Mouse (Mus musculus) spleen, embryonic (tissue): ENCODE results near the gene Angptl6.

Experiments used
- CTCF ChIA-PET: fragments of 350-600 bp; sonication (Branson Sonifier 250); formaldehyde crosslinking; loops from one replicate; lab custom pipeline; 2022; lab: Charles Lee

Angptl6 gene

DNA sequence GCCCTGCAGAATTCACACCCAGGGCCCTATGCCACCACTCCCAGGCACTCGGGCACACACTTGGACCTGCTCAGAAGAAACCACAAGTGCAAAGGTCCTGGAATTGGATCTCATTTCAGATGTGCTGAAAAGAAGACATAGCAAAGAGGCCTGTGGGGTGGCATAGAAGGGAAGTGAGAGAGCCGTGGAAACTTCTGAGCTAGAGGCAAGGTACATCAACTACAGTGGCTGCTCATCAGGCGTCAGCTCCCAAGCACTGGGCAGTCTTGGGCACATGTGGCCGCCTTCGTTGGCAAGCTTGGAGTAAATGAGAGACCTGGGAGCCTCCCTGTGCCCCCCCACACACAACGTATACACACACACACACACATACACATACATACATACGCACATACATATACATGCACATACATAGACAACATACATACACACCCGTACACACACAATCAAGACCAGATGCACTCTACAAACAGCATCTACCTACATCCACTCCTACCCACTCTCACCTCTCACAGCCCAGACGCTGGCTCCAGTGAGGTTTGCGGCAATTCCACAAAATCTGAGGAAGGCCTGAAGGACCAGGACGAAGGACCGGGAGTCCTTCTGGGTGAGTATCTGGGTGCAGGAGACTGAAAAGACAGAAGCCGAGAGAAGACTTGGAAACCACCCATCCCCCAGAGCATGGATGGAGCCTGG lies at the start of gene Angptl6:
Gene Angptl6 (minus strand): TSS at position 631 of the 696 bp plus-strand sequence.
- CTCF ChIA-PET, result no interaction called here

DNA sequence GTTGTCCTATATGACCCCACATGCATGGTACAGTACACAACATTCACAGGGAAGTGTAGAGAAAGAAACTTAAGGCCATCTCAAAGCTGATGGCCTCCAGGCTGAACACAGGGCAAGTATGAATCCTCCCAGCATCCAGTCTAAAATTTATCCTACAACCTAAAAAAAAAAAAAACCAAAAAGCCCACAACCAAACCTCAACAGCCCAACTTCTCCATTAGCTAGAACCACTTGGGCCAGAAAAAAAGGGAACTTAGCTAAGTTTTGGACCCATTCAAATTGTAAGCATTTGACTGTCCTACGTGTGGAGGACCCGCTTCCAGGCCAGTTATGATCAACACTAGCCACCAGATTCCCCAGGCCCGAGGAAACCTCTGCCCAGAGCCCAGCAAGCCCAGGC lies 43.7 kb upstream of the Angptl6 start:
- CTCF ChIA-PET, result no interaction called here

DNA sequence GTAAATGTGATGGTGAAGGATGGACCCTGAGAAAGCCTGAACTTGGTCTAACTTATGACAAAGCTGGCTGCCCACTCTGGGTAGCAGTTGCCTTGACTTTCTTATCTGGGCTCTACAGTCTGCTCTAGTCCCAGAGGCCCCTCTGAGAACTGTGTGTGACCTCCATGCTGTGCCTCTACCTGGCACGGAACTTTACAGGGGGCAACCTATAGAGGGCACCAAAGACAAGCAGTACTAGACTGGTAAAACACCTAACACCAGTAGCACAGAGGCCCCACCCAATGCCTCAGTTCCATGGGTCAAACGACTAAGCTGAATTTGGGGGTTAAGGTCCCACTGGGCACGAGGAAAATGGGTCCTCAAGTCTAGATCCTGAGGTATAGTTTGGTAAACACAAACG lies 36.6 kb upstream of the Angptl6 start:
- CTCF ChIA-PET, result no interaction called here

DNA sequence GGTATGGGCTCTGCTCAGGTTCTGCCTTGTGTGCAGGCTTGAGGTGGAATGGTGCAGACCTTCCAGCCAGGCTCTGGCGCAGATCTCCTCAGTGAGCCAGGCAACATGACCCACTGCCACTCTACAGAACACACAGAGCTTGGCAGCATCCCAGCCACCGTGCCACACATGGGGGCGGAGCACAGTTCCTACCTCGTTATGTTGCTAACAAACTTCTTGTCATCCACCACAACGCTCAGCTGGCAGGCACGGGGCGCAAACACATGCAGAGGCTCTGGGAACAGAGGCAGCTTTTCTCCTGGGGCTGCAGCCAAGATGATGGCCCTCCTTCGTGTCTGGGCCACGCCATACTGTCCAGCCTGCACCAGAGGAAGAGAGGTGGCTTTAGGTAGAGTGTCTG lies 30.4 kb upstream of the Angptl6 start:
- CTCF ChIA-PET, result no interaction called here

DNA sequence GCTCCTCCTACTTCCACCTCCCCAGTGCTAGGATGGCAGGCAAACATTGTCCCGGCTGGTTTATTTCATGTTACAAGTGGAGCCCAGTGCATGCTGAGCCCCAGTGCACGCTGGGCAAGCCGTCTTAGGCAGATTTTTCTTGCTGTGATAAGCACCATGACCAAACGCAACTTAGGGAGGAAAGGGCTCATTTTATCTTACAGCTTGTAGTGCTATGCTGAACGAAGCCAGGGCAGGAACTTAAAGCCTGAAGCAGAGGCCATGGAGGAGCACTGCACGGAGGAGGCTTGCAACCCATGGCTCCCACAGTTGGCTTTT lies 22.6 kb upstream of the Angptl6 start:
- CTCF ChIA-PET, result interaction anchor here (0.6 kb wide), 2 partner anchors 207 to 232 kb away, joined by 4 to 6 read pairs; no protein-coding TSS in a partner anchor

DNA sequence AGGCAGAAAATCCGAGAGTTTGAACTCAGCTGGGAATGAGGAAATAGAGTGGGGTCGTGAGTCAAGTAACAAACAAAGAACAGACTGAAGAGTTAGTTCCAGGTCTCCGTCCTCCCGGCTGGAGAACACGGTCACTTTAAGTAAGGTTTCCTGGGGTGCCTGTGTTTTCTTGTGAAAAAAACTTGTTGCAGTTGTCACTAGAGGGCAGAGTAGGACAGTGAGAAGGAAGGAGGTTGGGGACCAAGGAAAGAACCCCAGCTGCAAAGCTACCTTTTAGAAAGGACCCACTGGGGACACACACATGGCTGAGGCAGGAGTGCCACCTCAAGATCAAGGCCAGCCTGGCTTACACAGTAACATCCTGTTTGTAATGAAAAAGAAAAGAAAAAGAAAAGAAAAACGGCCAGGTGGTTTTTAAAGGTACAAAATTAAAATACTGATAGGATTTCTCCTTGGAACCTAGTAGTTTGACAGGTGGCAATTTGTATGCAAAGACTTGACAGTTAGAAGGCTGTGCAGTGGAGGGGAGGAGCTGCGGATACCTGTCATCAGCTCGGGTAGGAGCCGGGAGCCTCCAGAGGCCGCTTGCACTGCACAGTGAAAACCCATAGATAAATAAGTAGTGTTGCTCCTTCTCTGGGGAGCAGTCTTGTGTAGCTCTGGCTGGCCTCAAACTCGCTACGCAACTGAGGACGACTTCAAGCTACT lies 22.1 kb upstream of the Angptl6 start:
- CTCF ChIA-PET, result interaction anchor here (0.6 to 1.4 kb wide), 2 partner anchors 96 to 232 kb away, joined by 5 to 6 read pairs; no protein-coding TSS in a partner anchor

DNA sequence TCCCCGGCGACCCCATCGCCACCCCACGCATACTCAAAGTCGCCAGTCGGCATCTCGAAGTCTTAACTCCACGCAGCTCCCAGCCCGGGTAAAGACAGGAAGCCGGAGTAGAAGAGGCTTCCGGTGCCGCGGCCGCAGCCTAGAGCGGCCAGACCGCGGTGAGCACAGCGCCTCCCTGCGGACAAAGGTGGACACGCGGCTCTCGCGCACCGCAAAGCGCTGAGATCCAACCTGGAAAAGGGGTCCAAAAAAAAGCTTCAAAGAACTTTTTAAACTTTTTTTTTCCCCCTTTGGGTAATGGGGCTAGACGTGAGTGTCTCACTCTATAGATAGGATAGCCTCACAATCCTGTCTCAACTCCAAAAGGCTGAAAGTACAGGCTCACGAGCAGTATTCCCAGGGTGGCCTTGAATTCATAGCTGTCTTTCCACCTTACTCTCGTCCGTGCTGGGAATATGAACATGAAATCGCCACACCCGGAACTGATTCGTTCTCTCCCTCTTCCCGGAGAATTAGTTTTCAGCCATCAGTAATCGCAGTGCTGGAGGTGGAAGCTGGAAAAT lies 19.1 kb upstream of the Angptl6 start, which contains the start of gene Eif3g:
Gene Eif3g (minus strand): TSS at position 113 of the 563 bp plus-strand sequence.
- CTCF ChIA-PET, result interaction anchor here (0.5 to 2.1 kb wide), 4 partner anchors 12 to 435 kb away, joined by 4 to 9 read pairs (median 6); no protein-coding TSS in a partner anchor

DNA sequence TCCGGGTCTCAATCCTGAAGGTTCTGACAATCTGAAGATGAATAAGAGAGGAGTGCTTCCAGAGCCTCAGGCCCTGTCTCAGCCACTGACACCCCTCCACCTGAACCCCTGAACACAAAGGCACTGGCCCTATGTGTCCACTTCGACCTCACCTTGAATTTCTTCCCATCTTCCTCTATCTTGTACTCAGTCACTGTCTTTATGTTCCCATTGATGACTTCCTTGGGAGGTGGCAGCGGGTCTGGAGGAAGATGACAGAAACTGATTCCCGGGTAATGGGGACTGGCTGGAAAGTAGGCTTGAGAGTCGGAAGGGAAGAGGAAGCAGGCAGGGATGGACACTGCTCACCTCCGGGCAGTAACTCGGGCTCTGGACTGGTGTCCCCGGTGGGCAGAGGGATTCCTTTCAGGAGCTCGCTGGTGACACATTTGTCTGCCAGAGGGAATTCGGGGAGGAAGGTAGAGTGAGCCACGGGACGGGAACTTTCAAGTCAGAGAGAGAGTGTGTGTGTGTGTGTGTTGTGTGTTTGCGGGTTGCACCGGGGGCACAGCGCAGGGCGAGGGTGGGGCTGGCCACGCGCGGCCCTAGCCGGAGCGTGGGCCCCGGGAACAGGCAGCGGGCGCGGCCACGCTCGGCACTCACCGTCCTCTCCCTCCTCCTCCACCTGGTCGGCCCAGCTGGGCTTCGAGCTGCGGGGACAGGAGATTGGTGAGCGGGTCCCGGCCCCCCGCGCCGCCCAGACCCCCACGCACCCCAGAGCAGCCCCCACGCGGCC lies 18.4 kb upstream of the Angptl6 start:
- CTCF ChIA-PET, result interaction anchor here (0.5 to 2.1 kb wide), 4 partner anchors 13 to 435 kb away, joined by 4 to 9 read pairs (median 6); no protein-coding TSS in a partner anchor

DNA sequence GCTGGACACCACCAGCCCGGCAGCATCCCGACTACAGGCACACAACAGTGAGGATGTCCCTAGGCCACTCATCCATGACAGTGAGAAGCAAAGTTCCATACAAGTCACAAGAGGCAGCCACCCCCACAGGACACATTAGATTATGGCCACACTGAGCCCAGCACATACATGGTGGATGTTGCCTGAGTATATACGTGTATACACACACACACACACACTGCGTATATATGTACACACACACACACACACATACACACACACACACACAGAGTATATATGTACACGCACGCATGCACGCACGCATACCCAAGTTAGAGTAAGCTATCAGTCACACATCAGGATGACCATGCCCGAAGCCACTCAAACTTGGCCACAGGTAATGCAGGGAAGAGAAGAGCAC lies 15.9 kb upstream of the Angptl6 start:
- CTCF ChIA-PET, result no interaction called here

DNA sequence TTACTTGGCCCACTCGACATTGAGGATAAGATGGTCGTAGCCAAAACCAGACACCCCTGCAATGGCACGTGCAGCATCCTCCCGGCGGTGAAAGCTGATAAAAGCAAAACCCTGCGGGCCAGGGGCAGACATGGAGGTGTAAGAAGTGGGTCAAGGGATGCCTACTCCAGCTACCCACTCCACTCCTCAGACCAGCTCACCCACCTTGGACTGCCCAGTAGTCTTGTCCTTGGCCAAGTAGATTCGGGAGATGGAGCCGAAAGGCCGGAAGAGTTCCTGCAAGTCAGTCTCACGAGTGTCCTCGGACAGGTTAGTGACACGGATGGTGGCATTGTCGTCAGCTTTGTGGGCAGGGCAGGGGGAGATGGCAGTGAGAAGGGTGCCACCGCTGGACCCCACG lies 15.1 kb upstream of the Angptl6 start:
- CTCF ChIA-PET, result interaction anchor here (0.5 to 0.6 kb wide), 2 partner anchors 104 to 635 kb away, joined by 3 to 4 read pairs; no protein-coding TSS in a partner anchor

DNA sequence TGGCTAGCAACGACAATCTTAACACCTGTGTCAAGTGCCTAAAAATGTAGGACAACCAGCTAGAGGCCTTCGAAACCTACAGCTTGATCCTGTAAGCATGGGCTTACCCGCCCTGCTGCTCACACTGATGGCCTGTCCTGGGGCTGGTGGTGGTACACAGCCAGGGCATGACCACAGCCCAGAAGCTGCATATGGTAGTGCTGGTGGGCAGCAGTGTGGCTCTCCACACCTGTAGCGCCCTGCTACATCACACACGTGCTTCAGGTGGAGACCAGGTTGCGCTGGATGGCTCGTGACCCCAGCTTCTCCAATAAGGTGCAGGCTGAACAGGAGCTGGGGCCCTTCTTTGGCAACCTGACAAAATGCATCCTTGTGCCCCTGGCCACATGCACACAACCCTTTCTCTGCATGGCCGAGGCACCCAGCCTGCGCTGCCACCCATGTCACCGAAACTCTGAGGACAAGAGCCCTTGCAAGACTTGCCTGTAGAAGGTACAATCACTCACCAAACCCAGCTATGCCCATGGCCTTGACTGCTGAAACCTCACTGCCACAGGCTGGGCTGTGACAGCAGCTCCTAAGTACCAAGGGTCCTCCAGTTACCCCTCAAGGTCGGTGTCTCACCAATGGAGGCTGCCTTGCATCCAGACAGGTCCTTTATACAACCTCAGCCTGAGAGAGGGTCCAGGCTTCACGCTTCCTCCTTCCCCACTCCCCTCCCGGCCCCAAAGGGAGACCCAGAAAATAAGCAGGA lies 14.2 kb upstream of the Angptl6 start:
- CTCF ChIA-PET, result interaction anchor here (0.5 kb wide), 1 partner anchor 636 kb away, joined by 3 read pairs; no protein-coding TSS in a partner anchor

DNA sequence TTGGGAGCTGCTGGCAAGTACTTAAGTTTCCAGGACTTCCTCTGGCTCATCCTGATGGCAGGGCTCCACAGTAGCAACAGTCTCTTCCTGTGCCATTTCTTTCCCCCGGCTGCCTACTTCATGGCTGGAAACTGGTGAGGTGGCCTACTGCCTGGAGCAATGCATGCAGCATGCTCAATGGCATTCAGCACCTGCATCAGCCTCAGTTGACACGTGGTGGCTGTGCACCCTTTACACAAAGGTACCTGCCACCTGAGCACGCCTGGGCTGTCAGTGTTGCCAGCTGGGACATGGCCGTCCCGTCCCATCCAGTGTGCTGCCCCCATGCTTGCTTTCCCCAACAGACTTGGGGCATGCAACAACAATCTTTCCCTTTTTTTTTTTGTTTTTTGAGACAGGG lies 13.5 kb upstream of the Angptl6 start:
- CTCF ChIA-PET, result no interaction called here

DNA sequence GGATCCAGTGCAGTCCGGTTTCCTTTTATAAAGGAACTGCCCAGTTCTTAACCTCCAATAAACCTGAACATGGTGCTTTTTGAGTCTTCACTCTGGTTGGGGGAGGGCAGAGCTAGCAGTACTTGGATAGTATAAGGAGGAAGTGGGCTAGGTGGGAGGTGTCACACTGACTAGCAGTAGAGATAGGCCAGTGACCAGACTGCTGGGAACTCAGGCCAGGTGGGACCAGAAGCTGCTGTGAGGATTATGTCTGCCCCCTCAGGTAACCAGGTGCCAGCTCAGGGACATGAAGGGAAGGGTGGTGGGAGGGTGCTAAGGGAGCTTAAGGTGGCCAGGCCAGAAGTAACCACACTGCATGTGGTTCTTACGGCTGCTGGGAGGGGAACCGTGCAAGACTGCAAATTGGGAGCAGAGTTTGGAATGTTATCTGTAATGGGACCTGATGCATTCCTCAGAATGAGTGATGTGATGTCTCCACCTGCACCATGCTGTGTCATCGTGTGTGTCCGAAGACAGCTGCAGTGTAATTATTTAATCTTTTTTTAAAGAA lies 12.7 kb upstream of the Angptl6 start:
- CTCF ChIA-PET, result no interaction called here

DNA sequence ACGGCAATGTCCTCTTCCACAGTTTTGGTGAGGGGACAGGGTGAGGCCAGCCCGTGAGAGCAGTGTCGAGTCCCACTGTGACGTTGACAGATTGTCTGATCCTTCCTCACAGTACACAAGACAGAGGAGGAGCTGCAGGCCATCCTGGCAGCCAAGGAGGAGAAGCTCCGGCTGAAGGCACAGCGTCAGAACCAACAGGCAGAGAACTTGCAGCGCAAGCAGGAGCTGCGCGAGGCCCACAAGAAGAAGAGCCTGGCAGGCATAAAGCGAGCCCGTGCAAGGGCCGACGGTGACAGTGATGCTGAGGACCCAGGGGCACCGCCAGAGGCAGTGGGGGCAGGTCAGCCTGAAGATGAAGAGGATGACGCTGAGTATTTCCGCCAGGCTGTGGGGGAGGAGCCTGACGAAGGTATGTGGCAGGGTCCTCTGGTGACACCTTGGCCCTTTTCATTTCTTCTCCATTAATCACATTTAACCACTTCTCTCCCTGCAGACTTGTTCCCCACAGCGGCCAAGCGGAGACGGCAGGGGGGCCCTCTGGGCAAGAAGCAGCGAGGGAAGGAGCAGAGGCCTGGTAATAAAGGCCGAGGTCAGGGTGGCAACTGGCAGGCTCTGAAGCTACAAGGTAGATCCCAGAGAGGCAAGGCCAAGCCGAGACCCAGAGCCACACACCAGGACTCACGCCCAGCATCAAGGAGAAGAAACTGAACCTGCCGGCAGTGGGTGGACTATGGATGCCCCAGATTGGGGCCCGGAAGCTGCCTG lies 12.0 kb upstream of the Angptl6 start:
- CTCF ChIA-PET, result no interaction called here

DNA sequence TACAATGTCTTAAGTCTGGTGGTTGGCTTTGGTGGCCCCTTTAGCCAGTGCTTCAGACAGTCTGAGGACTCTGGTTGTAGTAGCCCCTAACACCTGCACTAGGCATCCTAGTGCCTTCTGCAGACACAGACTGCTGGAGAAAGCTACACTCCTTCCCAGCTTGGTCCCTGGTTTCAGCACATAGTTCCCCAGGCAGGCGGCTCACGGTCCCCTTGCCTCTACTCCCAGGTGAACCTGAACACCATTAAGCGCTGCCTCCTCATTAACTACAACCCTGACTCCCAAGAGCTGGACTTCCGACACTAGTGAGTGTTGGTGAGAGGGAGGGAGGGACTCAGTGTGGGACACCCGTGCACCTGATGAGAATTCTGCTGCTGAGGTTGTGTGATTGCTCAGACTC lies 10.9 kb upstream of the Angptl6 start:
- CTCF ChIA-PET, result no interaction called here

DNA sequence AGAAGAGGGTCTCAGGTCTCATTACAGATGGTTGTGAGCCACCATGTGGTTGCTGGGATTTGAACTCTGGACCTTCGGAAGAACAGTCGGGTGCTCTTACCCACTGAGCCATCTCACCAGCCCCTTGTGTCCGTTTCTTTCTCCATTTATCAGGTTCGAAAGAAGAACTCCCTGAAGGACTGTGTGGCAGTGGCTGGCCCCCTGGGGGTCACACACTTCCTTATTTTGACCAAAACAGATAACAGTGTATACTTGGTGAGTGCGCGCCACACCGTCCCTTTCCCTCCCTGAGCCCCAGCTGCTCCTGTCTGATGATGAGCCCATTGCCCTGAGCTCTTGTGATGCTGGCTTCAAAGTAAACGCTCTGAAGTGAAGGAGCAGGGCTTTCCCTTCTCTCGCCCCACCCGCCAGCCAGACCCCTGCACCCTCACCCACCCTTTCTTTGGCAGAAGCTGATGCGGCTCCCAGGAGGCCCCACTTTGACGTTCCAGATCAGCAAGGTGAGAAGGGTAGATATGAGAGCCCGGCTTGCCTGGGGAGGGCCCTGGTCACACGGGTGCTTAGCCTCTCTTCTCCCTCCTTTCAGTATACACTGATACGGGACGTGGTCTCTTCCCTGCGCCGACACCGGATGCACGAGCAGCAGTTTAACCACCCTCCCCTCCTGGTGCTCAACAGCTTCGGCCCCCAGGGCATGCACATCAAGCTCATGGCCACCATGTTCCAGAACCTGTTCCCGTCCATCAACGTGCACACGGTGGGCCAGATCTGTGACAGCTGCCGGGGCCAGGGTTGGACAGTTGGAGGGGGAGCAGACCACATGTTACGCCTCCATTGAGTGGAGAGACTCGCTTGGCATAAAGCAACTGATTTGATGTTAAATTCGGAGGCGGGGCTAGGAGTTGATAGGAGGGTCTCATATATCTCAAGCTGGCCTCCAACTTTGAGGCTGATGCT lies 9.9 kb upstream of the Angptl6 start:
- CTCF ChIA-PET, result no interaction called here

DNA sequence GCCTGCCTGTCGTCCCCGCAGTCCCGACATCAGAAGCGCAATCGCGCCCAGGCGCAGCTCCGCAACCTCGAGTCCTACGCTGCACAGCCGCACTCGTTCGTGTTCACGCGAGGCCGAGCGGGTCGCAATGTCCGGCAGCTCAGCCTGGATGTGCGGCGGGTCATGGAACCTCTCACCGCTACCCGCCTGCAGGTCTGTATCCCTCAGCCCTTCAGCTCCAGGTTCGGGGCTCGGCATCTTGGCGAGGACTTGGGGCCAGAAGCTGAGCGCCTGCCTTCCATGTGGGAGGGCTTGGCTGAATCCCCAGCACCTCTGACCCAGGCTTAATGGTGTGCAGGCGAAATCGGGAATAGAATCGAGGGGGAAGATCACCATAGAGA lies 8.8 kb upstream of the Angptl6 start:
- CTCF ChIA-PET, result interaction anchor here (0.7 kb wide), 1 partner anchor 600 kb away, joined by 3 read pairs; no protein-coding TSS in a partner anchor

DNA sequence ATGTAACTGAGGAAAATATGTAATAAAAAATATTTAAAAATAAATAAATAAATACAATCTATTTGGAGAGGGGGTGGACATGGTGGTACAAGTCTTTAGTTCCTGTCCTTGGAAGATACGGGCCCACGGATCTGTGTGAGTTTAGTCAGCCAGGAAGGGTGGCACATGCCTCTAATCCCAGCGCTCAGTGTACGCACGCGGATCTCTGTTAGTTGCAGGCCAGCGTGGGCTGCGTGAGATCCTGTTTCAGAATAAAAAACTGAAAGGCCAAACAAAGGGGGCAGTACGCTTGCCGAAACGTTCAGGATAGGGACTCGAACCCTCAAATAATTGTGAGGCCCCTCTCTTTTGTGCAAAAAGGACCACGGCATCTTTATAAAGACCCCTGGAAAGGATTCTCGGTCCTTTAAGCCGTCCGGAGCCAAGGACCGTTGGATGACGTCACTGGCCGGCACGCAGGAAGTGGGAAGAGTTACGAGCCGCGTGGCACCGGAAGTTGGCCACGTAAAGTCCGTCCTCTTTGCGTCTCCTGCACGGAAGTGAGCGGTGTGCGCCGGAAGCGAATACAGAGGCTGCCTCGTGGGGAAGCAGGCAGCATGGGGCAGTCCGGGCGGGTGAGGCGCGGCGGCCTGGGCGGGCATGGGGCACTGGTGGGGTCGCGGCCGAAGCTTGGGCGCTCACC lies 8.3 kb upstream of the Angptl6 start, which contains the start of gene Ppan:
Gene Ppan (plus strand): TSS at position 472 of the 682 bp plus-strand sequence.
- CTCF ChIA-PET, result interaction anchor here (0.7 kb wide), 1 partner anchor 600 kb away, joined by 3 read pairs; no protein-coding TSS in a partner anchor
